Mouse (Mus musculus) frontal cortex, postnatal 14 days (tissue): ENCODE results near the gene Akna.
A peak's percentile ranks its signal among the peaks of the same experiment; 100 is the strongest.

Experiments used
- DNase-seq, 2 experiments: peaks; one replicate each; pipeline ENCODE4 v3.0.0; 2022; ENCODE audit warnings: low spot score in 2 of 2

Gene Akna

GRCm38 (mm10) chr4:63409908-63410582, 6.9 kb upstream of the Akna start:
- peak in 1 of 2 experiments; percentile 45 for DNase-seq

GRCm38 (mm10) chr4:63409317-63409907, 6.3 kb upstream of the Akna start:
- no peak for DNase-seq

GRCm38 (mm10) chr4:63408649-63409048, 5.5 kb upstream of the Akna start:
- peak in 1 of 2 experiments; percentile 56 for DNase-seq

- no peak for DNase-seq
Measured at GRCm38 (mm10) chr4:63408247-63408646, 5.1 kb upstream of the Akna start.

- no peak for DNase-seq
Measured at GRCm38 (mm10) chr4:63405683-63406082, 2.5 kb upstream of the Akna start.

- no peak for DNase-seq
Measured at GRCm38 (mm10) chr4:63405051-63405450, 1.9 kb upstream of the Akna start.

GRCm38 (mm10) chr4:63404205-63404604, 1.1 kb upstream of the Akna start:
- no peak for DNase-seq

GRCm38 (mm10) chr4:63402558-63402957, 596 bp downstream of the Akna start:
- no peak for DNase-seq

GRCm38 (mm10) chr4:63402056-63402455, 1.1 kb downstream of the Akna start:
- DNase-seq, result no peak

- DNase-seq, result no peak
Measured at GRCm38 (mm10) chr4:63401620-63402019, 1.5 kb downstream of the Akna start.

- DNase-seq, result no peak
Measured at GRCm38 (mm10) chr4:63400541-63401306, 2.4 kb downstream of the Akna start.

GRCm38 (mm10) chr4:63399691-63400270, 3.4 kb downstream of the Akna start:
- DNase-seq, result no peak

GRCm38 (mm10) chr4:63398854-63399609, 4.1 kb downstream of the Akna start:
- DNase-seq, result no peak

GRCm38 (mm10) chr4:63397981-63398537, 5.1 kb downstream of the Akna start:
- no peak for DNase-seq

- DNase-seq, result no peak
Measured at GRCm38 (mm10) chr4:63391322-63391721, 11.8 kb downstream of the Akna start.

- DNase-seq, result no peak
Measured at GRCm38 (mm10) chr4:63389887-63390528, 13.1 kb downstream of the Akna start.

- DNase-seq, result no peak
Measured at GRCm38 (mm10) chr4:63389121-63389886, 13.8 kb downstream of the Akna start.

- no peak for DNase-seq
Measured at GRCm38 (mm10) chr4:63388029-63388428, 15.1 kb downstream of the Akna start.

- DNase-seq, result no peak
Measured at GRCm38 (mm10) chr4:63385784-63386183, 17.4 kb downstream of the Akna start.

- DNase-seq, result no peak
Measured at GRCm38 (mm10) chr4:63385253-63385652, 17.9 kb downstream of the Akna start.
